Mouse (Mus musculus) CD4-positive, CD25-positive, alpha-beta regulatory T cell, adult 4 months (primary cell): ENCODE data around the gene Gm3476. TPM values are rescaled to one million over a fixed set of nuclear protein-coding genes. Genes with fewer than 3 reads are reported as not detected.
"Not testable (repeated sequence)": the region's sequence is repeated elsewhere in the genome, so short reads cannot be mapped to it uniquely, and the experiment has no call there.

Experiments
- ATAC-seq: one replicate; pipeline ENCODE4 v1.8.0; 2017
- polyA plus RNA-seq, 2 experiments: library from polyadenylated mRNA; unstranded; fragments of 100-300 nt; shearing (Covaris generic); gene quantifications; one replicate each; pipeline ENCODE4 v1.2.1; 2017

Gm3476 gene
- not detected for polyA plus RNA-seq

- not testable (repeated sequence) for ATAC-seq
Observed at GRCm38 (mm10) chr14:6125707-6126106, at the start of gene Gm3476. TSS of gene Gm3476 (minus strand) at chr14:6125807.

GRCm38 (mm10) chr14:6163538-6163937 is 37.9 kb upstream of the Gm3476 start:
- ATAC-seq = not testable (repeated sequence)

GRCm38 (mm10) chr14:6161085-6161484 is 35.5 kb upstream of the Gm3476 start:
- not testable (repeated sequence) for ATAC-seq

GRCm38 (mm10) chr14:6108272-6108925 is 17.2 kb downstream of the Gm3476 start, which contains the start of gene Gm3468:
TSS of gene Gm3468 (minus strand) at chr14:6108665.
- ATAC-seq = peak; percentile 92

GRCm38 (mm10) chr14:6107500-6107899 is 18.1 kb downstream of the Gm3476 start:
- not testable (repeated sequence) for ATAC-seq

GRCm38 (mm10) chr14:6093842-6094241 is 31.8 kb downstream of the Gm3476 start, which contains the start of gene Gm8206:
TSS of gene Gm8206 (minus strand) at chr14:6093942.
- not testable (repeated sequence) for ATAC-seq

GRCm38 (mm10) chr14:6058167-6058566 is 67.4 kb downstream of the Gm3476 start, which contains the start of gene Gm6337:
TSS of gene Gm6337 (minus strand) at chr14:6058267.
- ATAC-seq = not testable (repeated sequence)

Other genes with a start within 250 kb of the Gm3476 start
- 1 to 10 TPM; 1.3 to 1.4 TPM for gene Gm8237, start 245.4 kb downstream of the Gm3476 start, polyA plus RNA-seq
- gene Gm3248, start 164.1 kb downstream of the Gm3476 start, polyA plus RNA-seq = 1 to 10 TPM; 2.6 to 4.2 TPM
- not detected for gene Gm3453, start 146.7 kb downstream of the Gm3476 start, polyA plus RNA-seq
- not detected for gene Gm6337, start 67.5 kb downstream of the Gm3476 start, polyA plus RNA-seq
- 1 to 10 TPM; 3.9 to 4.4 TPM for gene Gm8206, start 31.9 kb downstream of the Gm3476 start, polyA plus RNA-seq
- 10 to 100 TPM in 1 of 2 experiments, 1 to 10 TPM in 1; 8.2 to 12.4 TPM for gene Gm3468, start 17.1 kb downstream of the Gm3476 start, polyA plus RNA-seq
- not detected for gene Gm21560, start 93.5 kb upstream of the Gm3476 start, polyA plus RNA-seq
- 1 to 10 TPM; 5.1 to 6.0 TPM for gene Gm3411, start 161.4 kb upstream of the Gm3476 start, polyA plus RNA-seq
- not detected for gene Gm21103, start 179.0 kb upstream of the Gm3476 start, polyA plus RNA-seq
- gene Gm3618, start 217.9 kb upstream of the Gm3476 start, polyA plus RNA-seq = not detected